Mouse (Mus musculus): ENCODE measurements at regions not wholly inside any gene's neighbourhood (a gene's known extent, or its start where the extent isn't known, plus 50 kb on each side); places are given as distances from the start of the nearest gene placed in this dataset.

DNA sequence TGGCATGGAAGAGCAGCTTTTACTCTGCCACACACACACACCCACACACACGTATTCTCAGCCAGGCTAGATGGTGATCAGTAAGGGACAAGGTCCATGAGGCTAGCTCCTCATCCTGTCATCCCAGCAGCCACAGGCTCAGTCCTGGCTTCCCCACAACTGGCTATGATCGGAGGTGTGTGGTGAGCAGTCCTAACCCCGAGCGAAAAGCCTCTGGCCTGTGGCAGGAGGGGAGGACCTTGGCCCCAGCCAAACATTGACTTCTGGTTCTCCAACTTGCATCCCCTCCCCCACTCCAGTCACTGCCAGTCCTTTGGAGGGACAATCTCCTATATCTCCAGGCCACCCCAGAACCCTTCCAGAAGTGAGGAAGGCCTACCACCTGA is 65.2 kb upstream of the Ttc34 start:
- TF ChIP-seq ETS1 (conservative IDR thresholded peaks at IDR 0.05; ENCODE audit: low read depth, low read length) (no peak), CTCF (conservative IDR thresholded peaks at IDR 0.05 in 1 of 2, IDR thresholded peaks at IDR 0.05 in 1 of 2; ENCODE audit: low read depth in 2 of 2, low read length in 2 of 2) (no peak), POLR2A (IDR thresholded peaks at IDR 0.05; ENCODE audit: low read depth, low read length) (no peak), MAX (IDR thresholded peaks at IDR 0.05; ENCODE audit: low read length) (no peak), EP300 (IDR thresholded peaks at IDR 0.05; ENCODE audit: low read length) (no peak), CHD1 (IDR thresholded peaks at IDR 0.05; ENCODE audit: low read depth, low read length) (no peak), MAZ (IDR thresholded peaks at IDR 0.05; ENCODE audit: low read depth, low read length) (no peak), ZMIZ1 (IDR thresholded peaks at IDR 0.05; ENCODE audit: low read depth, low read length) (no peak), TBP (conservative IDR thresholded peaks at IDR 0.05; ENCODE audit: low read depth, low read length) (no peak), ZNF384 (IDR thresholded peaks at IDR 0.05; ENCODE audit: low read depth, low read length) (no peak), GABPA (IDR thresholded peaks at IDR 0.05; ENCODE audit: insufficient replicate concordance, low read depth, low read length) (no peak), USF1 (IDR thresholded peaks at IDR 0.05; ENCODE audit: low read depth, low read length) (no peak), ZC3H11A (IDR thresholded peaks at IDR 0.05; ENCODE audit: low read depth, low read length) (no peak), MEF2A (IDR thresholded peaks at IDR 0.05; ENCODE audit: borderline replicate concordance, low read depth, low read length) (no peak)
